Mouse (Mus musculus): ENCODE data around the gene Arhgap25. TPM values are rescaled to one million over a fixed set of nuclear protein-coding genes. Genes with fewer than 3 reads are reported as not detected.

Arhgap25 gene
- polyA plus RNA-seq, 1 experiment from 2014 or later: 3.4 TPM

DNA sequence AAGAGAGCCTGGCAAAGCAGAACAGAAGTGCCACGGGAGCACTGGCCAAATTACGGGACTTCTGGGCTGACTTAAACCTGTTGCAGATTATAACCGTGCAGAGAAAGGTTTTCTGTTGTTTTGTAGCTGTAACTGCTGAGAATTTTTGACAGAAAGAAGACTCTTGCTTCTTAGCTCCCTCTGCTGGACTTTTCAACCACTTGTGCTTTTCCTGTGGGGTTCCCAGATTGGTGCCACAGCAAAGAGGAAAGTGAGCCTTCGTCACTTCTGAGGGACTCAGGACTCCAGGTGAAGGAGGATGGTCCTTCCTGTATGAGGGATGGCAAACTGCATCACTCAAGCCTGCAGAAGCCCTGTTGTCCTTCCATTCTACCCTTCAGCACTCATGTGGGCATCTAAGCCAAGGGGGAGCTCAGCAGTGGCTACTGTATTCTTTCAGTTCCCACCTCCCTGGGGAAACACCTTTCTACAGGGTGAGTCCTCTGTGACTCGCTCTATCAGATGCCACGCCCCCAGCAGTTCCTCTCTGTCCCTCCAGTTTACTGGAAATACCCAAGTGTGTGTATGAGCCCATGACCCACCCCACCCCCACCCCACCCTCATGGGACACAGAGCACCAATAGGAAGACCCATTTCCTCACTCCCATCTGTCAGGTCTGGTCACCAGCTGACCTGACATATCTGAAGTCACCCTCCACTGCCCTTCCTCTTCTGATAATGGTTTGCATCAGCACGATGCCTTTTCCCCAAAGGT lies 19.2 kb upstream of the Arhgap25 start:
- H3K4me3 ChIP-seq (replicated peaks): no peak overlapping the region
- no peak overlapping the region for H3K4me2 ChIP-seq (replicated peaks)
- no peaks in the 10 kb centered on the region for H3K36me3 ChIP-seq
- H3K27ac ChIP-seq: no peak overlapping the region
- 53% methylated on average over 7 of the region's 7 CpGs for WGBS
- H3K9me3 ChIP-seq: no peaks in the 10 kb centered on the region
- no peak for ATAC-seq
- no peak overlapping the region for H3K9ac ChIP-seq
- H3K27me3 ChIP-seq (replicated peaks): no peaks in the 10 kb centered on the region
- H3K4me1 ChIP-seq (replicated peaks): no peaks in the 10 kb centered on the region

DNA sequence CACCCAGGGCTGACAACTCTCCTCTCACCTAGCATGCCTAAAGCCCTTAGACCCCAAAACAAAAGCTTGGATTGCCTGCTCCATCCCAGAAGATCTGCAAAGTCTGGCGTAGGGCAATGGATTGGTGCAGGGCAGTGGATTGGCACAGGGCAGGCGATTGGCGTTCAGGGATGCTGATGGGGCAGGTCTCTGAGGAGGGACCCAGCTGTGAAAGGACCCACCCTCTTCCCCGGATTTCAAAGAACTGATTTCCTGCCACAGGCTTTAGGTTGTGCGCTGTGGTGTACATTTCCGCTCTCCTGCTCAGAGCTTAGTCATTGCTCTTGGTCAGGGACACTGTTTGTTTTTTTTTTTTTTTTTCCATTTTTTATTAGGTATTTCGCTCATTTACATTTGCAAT lies 14.8 kb upstream of the Arhgap25 start:
- no peaks in the 10 kb centered on the region for H3K4me1 ChIP-seq (replicated peaks)
- no peak overlapping the region for H3K4me2 ChIP-seq (replicated peaks)
- no peaks in the 10 kb centered on the region for H3K36me3 ChIP-seq
- no peak overlapping the region for H3K9ac ChIP-seq
- H3K27me3 ChIP-seq (replicated peaks): no peaks in the 10 kb centered on the region
- ATAC-seq: no peak
- WGBS: 87% methylated on average over 7 of the region's 7 CpGs
- no peak overlapping the region for H3K4me3 ChIP-seq (replicated peaks)
- H3K27ac ChIP-seq: no peak overlapping the region
- H3K9me3 ChIP-seq: no peaks in the 10 kb centered on the region

DNA sequence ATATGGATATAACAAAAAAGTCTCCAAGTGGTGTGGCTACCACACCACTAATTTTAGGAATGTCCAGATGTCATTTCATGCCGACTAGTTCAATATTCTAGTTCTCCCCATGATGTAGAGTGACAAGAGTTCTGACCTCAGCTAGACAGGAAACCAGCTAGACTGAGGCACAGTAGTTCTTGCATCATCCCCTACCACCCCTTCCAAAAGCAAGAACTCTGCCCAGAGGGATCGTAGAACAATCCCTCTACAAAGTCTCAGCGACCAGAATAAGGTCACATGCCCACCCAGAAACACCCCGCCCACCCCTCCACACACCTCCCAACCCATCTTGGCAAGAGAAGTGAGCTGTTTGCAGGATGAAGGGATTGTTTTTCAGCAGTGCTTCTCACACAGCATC lies 14.4 kb upstream of the Arhgap25 start:
- Histone ChIP-seq H3K27me3 (replicated peaks) (no peaks in the 10 kb centered on the region), H3K9ac (no peak overlapping the region), H3K4me3 (replicated peaks) (no peak overlapping the region), H3K4me1 (replicated peaks) (no peaks in the 10 kb centered on the region), H3K4me2 (replicated peaks) (no peak overlapping the region), H3K27ac (no peak overlapping the region), H3K9me3 (no peaks in the 10 kb centered on the region), H3K36me3 (no peaks in the 10 kb centered on the region)
- ATAC-seq: no peak
- WGBS: 82% methylated on average over 4 of the region's 4 CpGs

DNA sequence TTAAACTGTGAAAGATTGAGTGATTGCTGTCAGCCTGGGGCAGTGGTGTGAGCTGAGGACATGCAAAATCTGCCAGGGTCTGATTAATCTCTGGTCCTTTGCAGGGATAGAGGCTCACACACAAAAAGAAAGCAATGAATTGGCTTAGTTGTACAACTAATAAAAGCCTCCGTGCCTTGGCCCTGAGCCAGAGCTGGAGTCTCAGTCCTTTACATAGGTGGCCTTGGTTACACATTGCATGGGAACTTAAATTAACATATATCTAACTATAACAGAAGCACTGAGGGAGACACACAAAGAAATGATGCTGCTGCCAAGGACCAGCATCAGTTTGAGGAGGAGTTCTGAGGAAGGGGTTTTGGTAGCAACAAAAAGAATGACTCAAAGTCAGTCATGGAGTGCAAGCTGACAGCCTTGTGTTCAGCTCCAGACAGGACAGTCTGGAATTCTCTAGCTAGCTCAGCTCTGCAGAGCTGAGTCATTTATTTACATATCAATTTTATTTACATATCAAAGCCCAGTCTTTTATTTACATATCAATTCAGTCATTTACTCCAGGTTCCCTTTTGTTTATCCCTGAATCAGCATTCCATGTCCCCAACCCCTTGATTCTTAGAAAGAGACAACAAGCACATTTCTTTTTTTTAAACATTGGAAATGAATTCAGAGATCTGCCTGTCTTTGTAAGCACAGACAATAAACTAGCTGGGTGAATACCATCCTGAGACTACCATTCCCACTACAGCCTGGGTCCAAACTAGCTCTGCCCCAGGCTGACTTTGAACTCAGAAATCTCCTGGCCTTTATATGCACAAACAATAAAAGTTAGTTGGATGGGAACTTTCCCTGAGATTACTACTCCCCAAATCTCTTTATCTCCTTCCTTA lies 12.5 kb upstream of the Arhgap25 start:
- no peak overlapping the region for H3K27ac ChIP-seq

DNA sequence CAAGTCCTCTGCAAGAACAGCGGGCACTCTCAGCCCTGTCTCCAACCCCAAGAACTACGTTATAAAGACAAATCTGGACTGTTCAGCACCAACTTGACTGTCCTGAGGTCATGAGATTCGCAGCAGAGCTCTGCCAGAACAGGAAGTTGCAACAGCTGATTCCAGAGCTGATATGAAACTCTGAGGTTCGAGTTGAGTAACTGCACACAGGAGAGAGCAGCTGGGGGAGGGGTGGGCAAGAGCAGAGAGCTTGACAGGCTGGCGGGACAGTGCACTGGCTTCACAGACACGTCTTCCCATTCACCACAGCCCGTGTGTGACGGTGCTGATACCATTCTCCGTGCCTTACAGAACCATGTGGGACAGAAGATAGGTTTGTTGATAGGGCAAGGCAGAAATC lies 9.0 kb upstream of the Arhgap25 start:
- WGBS: 44% methylated on average over 9 of the region's 9 CpGs
- H3K9ac ChIP-seq: no peak overlapping the region
- no peaks in the 10 kb centered on the region for H3K4me1 ChIP-seq (replicated peaks)
- peak; percentile 70 for ATAC-seq
- no peaks in the 10 kb centered on the region for H3K27me3 ChIP-seq (replicated peaks)
- no peaks in the 10 kb centered on the region for H3K36me3 ChIP-seq
- no peak overlapping the region for H3K4me2 ChIP-seq (replicated peaks)
- H3K9me3 ChIP-seq: no peaks in the 10 kb centered on the region
- no peak overlapping the region for H3K4me3 ChIP-seq (replicated peaks)
- H3K27ac ChIP-seq: no peak overlapping the region

More for the DNA sequence above, 12.5 kb upstream of the Arhgap25 start:
- 66% methylated on average over 1 of the region's 1 CpGs for WGBS
- Histone ChIP-seq H3K4me2 (replicated peaks) (no peak overlapping the region), H3K36me3 (no peaks in the 10 kb centered on the region), H3K4me1 (replicated peaks) (no peaks in the 10 kb centered on the region), H3K4me3 (replicated peaks) (no peak overlapping the region), H3K9ac (no peak overlapping the region), H3K9me3 (no peaks in the 10 kb centered on the region), H3K27me3 (replicated peaks) (no peaks in the 10 kb centered on the region)
- no peak for ATAC-seq

DNA sequence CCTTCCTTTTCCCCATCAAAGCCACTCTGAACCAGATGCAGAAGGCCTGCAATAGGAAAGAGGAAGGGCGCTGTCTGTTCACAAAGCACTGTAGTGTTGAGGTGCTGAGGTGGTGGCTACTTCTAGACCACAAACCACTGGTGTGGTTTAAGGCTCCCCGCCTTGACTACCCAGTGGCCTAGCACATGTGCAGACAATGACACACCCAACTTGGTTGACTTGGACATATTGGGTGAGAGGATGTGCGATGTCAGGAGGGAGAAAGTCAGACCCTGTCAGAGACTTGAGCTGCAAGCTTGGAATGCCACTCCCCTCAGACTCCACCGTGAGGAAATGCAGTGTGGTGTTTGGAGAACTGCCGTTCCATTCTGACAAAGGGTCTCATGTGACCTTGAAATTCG lies 8.1 kb upstream of the Arhgap25 start:
- no peak for ATAC-seq
- H3K27ac ChIP-seq: no peak overlapping the region
- no peak overlapping the region for H3K4me2 ChIP-seq (replicated peaks)
- H3K9ac ChIP-seq: no peak overlapping the region
- no peaks in the 10 kb centered on the region for H3K36me3 ChIP-seq
- no peaks in the 10 kb centered on the region for H3K4me1 ChIP-seq (replicated peaks)
- H3K27me3 ChIP-seq (replicated peaks): no peaks in the 10 kb centered on the region
- no peak overlapping the region for H3K4me3 ChIP-seq (replicated peaks)
- 74% methylated on average over 6 of the region's 6 CpGs for WGBS
- no peaks in the 10 kb centered on the region for H3K9me3 ChIP-seq

DNA sequence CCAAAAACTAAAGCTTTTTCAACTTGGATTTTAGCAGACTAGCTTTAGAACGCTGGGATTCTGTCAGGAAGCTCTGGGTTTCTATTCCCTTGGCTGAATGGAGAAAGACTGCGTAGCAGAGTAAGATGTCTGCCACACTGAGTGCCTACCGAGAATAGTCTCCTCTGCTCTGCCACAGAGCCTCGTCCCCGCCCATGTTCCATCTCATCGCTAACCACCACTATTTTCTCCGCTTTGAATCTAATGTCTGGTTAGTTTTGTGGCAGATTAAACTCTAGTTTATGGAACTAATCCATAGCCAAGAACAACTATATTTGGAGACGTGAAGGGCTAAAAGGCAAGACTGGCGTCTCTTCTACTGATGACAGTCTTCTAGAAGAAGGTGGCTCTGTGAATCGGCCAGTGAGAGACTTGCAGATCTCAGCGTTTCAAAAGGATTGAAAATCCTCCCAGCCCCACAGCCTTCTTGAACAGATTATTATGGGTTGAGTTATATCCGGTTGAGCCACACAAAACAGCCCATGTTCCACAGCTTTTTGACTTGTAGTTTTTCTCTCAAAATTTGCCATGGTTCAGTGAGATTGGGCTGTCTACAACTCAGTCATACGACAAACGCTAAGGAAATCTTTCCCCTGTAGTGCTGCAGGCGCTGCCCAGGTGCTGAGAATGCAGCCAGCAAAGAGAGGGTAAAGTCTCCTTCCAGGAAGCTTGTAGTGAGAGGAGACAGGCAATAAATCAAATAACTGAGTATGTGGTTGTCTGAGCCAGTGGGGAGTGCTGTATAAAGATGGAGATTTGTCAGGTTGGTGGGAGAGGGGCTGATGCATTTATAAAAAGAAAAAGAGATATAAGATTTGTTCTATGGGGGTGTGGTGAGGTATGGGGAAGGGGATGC lies 5.6 kb upstream of the Arhgap25 start:
- H3K27ac ChIP-seq: no peak overlapping the region; the same call in 1 of the 2 replicates
- no peaks in the 10 kb centered on the region for H3K27me3 ChIP-seq (replicated peaks)
- ATAC-seq: peak; percentile 53; the same call in 1 of the 2 replicates
- H3K4me3 ChIP-seq (replicated peaks): no peak overlapping the region
- H3K9me3 ChIP-seq: no peaks in the 10 kb centered on the region
- H3K9ac ChIP-seq: no peak overlapping the region
- 65% methylated on average over 15 of the region's 15 CpGs for WGBS
- no peak overlapping the region for H3K4me2 ChIP-seq (replicated peaks)
- H3K36me3 ChIP-seq: no peaks in the 10 kb centered on the region
- no peaks in the 10 kb centered on the region for H3K4me1 ChIP-seq (replicated peaks)

DNA sequence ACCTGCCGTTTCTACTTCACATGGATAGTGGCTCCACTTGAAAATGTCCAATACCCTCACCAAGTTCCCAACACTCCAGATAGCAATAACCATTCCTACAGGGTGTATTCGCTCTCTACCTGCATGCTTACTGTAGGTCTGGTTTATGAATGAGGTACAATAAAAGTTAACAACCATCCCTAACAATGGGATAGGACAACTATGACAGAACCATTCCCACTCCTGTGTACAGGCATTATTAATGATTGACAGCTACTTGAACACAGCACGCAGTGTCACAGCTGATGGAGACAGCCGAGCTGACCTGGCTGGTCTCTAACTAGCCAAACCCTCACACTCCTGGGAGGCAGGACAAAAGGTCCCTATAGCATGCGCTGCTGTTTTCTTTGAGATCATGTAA lies 4.6 kb upstream of the Arhgap25 start:
- no peak overlapping the region for H3K4me2 ChIP-seq (replicated peaks)
- no peaks in the 10 kb centered on the region for H3K27me3 ChIP-seq (replicated peaks)
- no peak overlapping the region for H3K9ac ChIP-seq
- no peaks in the 10 kb centered on the region for H3K4me1 ChIP-seq (replicated peaks)
- H3K27ac ChIP-seq: no peak overlapping the region
- H3K36me3 ChIP-seq: no peaks in the 10 kb centered on the region
- WGBS: 51% methylated on average over 5 of the region's 5 CpGs
- ATAC-seq: peak; percentile 55
- H3K4me3 ChIP-seq (replicated peaks): no peak overlapping the region
- no peaks in the 10 kb centered on the region for H3K9me3 ChIP-seq

DNA sequence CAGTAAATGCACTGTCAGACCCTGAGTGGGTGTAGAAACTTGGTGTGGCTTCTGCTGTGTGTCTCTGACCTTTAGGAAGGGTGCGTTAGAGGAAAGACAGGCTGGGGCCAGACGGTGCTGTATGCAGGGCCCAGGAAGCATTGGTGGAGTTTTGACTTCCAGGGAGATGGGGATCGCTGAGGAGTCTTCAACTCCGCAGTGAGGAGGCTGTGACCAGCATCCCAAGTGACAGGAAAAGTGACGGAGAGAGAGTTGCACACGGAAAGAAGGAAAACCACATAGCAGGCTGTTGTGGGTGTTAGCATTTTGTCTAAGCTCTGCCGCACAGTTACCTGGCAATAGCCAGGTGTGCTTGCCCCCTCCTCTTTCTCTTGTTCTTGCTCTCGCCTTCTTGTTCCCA lies 3.2 kb upstream of the Arhgap25 start:
- no peak for ATAC-seq
- H3K27me3 ChIP-seq (replicated peaks): no peaks in the 10 kb centered on the region
- no peaks in the 10 kb centered on the region for H3K4me1 ChIP-seq (replicated peaks)
- no peak overlapping the region for H3K9ac ChIP-seq
- no peak overlapping the region for H3K4me2 ChIP-seq (replicated peaks)
- H3K4me3 ChIP-seq (replicated peaks): no peak overlapping the region
- no peaks in the 10 kb centered on the region for H3K36me3 ChIP-seq
- no peaks in the 10 kb centered on the region for H3K9me3 ChIP-seq
- WGBS: 67% methylated on average over 8 of the region's 8 CpGs
- H3K27ac ChIP-seq: no peak overlapping the region

DNA sequence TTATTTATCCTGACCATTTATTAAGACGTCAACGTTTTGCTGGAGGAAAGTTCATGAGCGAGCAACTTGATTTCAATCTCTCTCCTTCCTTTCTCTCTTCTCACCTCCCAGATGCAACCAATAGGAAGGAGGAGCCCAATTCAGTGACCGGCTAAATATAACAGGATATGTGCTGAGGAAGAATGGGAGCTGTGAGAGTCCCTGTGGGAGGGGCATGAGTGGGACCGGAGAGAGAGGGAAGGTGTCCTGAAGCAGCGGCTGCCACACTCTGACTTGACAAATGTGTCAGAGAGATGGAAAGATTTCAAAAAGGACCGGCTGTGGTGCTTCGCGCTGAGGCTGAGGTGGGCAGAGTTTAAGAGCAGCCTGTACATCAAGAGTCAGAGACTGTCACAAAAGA lies 2.6 kb upstream of the Arhgap25 start:
- ATAC-seq: no peak
- H3K9ac ChIP-seq: no peak overlapping the region
- no peak overlapping the region for H3K4me2 ChIP-seq (replicated peaks)
- no peaks in the 10 kb centered on the region for H3K27me3 ChIP-seq (replicated peaks)
- no peaks in the 10 kb centered on the region for H3K36me3 ChIP-seq
- H3K9me3 ChIP-seq: no peaks in the 10 kb centered on the region
- no peak overlapping the region for H3K27ac ChIP-seq
- H3K4me3 ChIP-seq (replicated peaks): no peak overlapping the region
- no peaks in the 10 kb centered on the region for H3K4me1 ChIP-seq (replicated peaks)
- WGBS: 58% methylated on average over 9 of the region's 9 CpGs

DNA sequence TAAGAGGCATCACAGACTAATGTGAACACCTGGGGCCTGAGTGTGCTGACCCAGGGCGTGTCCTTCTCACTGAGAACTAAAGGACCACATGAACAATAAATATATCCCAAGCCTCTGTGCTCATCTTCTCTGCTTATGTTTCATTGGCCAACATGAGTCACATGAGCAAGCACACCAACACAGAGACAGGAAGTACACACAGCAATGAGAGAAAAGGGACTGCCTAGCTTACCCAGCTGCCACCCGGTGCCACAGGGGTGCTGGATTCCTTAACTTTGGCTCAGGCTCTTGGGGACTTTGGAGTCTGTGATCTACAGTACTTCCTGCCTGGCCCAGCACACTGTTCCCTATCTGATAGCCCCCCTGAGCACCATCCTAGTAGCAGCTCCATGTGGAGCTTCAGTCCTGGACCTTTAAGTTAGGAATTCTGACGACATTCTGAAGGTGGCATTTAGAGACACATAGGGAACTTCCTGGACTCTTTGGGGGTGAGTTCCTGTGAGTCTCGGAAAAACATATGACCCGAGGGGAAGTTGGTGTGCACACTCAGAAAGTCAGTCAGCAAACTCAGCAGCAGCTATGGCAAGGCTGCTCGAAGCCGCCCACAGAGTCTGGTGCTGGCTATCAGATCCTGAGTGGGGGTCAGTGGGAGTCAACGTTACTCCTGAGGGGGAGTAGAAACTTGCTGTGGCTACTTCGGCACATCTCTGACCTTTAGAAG lies 2.0 kb upstream of the Arhgap25 start:
- H3K9ac ChIP-seq: no peak overlapping the region

More for the DNA sequence above, 2.0 kb upstream of the Arhgap25 start:
- Histone ChIP-seq H3K4me1 (replicated peaks) (no peaks in the 10 kb centered on the region), H3K27me3 (replicated peaks) (no peaks in the 10 kb centered on the region), H3K9me3 (no peaks in the 10 kb centered on the region), H3K4me2 (replicated peaks) (no peak overlapping the region), H3K27ac (no peak overlapping the region), H3K4me3 (replicated peaks) (no peak overlapping the region), H3K36me3 (no peaks in the 10 kb centered on the region)
- 76% methylated on average over 9 of the region's 9 CpGs for WGBS
- ATAC-seq: no peak
